Mouse (Mus musculus): ENCODE measurements around the gene Tex35. TPM values are rescaled to one million over a fixed set of nuclear protein-coding genes. Genes with fewer than 3 reads are reported as not detected.

Gene Tex35
- polyA plus RNA-seq, 1 experiment from 2014 or later: 0.20 TPM

DNA sequence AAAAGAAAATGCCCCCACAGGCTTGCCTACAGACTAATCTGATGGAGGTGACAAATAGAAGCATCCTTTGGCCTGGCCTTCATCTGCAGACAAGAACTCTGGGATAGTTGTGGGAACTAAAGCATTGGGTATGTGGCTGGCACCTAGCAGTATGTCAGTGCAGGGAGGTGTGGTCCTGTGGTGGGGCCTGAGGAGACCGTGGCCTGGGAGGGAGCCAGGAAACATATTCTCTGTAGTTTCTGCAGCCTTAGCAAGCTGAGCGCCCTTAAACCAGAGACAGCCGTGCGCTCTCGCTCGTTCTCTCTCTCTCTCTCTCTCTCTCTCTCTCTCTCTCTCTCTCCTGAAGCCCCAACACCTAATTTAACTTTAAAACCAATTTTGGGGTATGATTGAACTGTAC is 34.1 kb downstream of the Tex35 start:
- WGBS: 81% methylated on average over 6 of the region's 6 CpGs
- Histone ChIP-seq H3K27me3 (ENCODE audit: insufficient read depth, low read length) (no peaks in the 10 kb centered on the region), H3K4me1 (ENCODE audit: insufficient read depth, low read length) (peaks cover 5% of the 10 kb centered on the region; the same call in 1 of the 2 replicates)

DNA sequence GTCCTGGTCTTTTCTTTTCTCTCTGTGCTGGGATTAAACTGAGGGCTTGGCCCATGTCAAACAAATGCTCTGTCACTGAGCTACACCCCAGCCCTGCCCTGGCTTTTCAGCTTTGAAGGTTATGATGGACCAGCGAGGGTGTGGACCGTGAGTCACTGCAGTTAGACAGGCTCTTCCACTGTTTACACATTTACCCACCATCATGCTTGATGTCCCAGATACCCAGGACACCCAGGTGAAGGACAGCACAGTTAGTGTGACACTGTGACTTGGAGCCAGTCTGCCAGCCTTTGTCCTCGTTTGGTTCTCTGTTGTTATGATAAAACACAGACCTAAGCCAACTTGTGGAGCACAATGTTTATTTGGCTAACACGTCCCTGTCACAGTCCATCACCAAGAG is 34.9 kb downstream of the Tex35 start:
- H3K27me3 ChIP-seq (ENCODE audit: insufficient read depth, low read length): no peaks in the 10 kb centered on the region
- H3K4me2 ChIP-seq (replicated peaks; ENCODE audit: low read depth, low read length): no peak overlapping the region
- H3K9me3 ChIP-seq (ENCODE audit: low read length): no peaks in the 10 kb centered on the region
- no peak overlapping the region for H3K9ac ChIP-seq (replicated peaks; ENCODE audit: low read length)
- ATAC-seq (ENCODE audit: low FRiP score, low TSS enrichment): peak; percentile 16; the same call in 1 of the 2 replicates
- H3K36me3 ChIP-seq (ENCODE audit: insufficient read depth, low read length): no peaks in the 10 kb centered on the region
- H3K27ac ChIP-seq (ENCODE audit: low read length): no peak overlapping the region
- H3K4me1 ChIP-seq (ENCODE audit: insufficient read depth, low read length): peaks cover 5% of the 10 kb centered on the region; the same call in 1 of the 2 replicates
- 43% methylated on average over 4 of the region's 4 CpGs for WGBS
- H3K4me3 ChIP-seq (ENCODE audit: low read length): no peak overlapping the region

More for the DNA sequence above, 34.1 kb downstream of the Tex35 start:
- Histone ChIP-seq H3K27ac (ENCODE audit: low read length) (no peak overlapping the region), H3K36me3 (ENCODE audit: insufficient read depth, low read length) (no peaks in the 10 kb centered on the region), H3K9ac (replicated peaks; ENCODE audit: low read length) (no peak overlapping the region), H3K4me2 (replicated peaks; ENCODE audit: low read depth, low read length) (no peak overlapping the region), H3K4me3 (ENCODE audit: low read length) (no peak overlapping the region), H3K9me3 (ENCODE audit: low read length) (no peaks in the 10 kb centered on the region)
- no peak for ATAC-seq (ENCODE audit: low FRiP score, low TSS enrichment)

DNA sequence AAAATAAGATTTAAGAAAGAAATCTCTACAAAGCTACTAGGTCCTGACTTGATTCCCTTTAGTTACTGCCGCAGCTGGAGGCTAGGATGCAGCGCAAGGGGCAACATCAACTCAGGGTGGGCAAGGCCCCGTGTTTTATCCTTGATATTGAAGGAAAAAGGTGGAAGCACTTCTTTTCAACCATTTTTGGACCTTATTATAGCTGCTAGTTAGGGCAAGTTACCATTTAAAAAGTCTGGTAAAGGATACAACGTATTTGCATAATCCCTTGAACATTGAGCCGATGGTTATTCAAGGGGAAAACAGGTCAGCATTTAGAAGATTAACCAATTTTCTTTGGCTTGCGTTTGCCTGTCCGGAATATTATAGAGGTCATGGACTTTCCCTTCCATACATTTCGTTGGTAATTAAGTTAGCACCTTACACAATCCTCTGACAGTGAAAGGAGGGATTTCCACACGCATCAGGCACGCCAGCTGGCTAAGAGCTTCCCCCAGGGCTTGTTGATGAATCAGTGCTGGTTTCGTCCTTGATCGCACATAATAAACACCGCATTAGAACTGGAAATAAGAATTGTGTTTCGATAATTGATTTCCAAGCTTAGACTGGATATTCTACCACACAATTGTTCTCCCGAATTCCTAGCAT is 39.2 kb downstream of the Tex35 start:
- Histone ChIP-seq H3K27me3 (ENCODE audit: insufficient read depth, low read length) (no peaks in the 10 kb centered on the region), H3K27ac (ENCODE audit: low read length) (no peak overlapping the region; the same call in 1 of the 2 replicates), H3K9ac (replicated peaks; ENCODE audit: low read length) (no peak overlapping the region), H3K4me2 (replicated peaks; ENCODE audit: low read depth, low read length) (no peak overlapping the region), H3K4me3 (ENCODE audit: low read length) (no peak overlapping the region), H3K9me3 (ENCODE audit: low read length) (no peaks in the 10 kb centered on the region), H3K36me3 (ENCODE audit: insufficient read depth, low read length) (no peaks in the 10 kb centered on the region), H3K4me1 (ENCODE audit: insufficient read depth, low read length) (no peaks in the 10 kb centered on the region)
- WGBS: 71% methylated on average over 15 of the region's 15 CpGs
- ATAC-seq (ENCODE audit: low FRiP score, low TSS enrichment): no peak

DNA sequence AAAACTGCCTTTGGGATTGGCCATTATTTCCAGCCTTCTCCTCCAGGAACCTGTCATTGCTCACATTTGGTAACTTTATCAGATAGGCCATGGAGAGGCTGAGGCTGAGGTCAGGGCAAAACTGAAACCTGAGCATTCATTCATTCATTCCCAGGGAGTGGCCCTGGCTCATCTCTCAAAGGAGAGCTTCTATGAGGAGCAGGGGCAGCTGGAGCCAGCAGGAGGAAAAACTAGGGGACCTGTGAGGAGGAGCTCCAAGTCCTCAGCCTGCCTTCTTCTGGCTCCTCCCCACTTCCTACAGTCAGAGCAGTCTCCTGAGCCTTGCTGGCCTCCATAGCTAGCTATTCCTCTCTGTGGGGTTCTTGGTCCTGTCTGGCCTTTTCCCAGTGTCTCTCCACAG is 40.2 kb downstream of the Tex35 start:
- no peaks in the 10 kb centered on the region for H3K27me3 ChIP-seq (ENCODE audit: insufficient read depth, low read length)
- no peak overlapping the region for H3K4me2 ChIP-seq (replicated peaks; ENCODE audit: low read depth, low read length)
- H3K4me1 ChIP-seq (ENCODE audit: insufficient read depth, low read length): 0 out of 2 replicates have a peak, but pooled peaks cover 4% of the 10 kb centered on the region
- H3K4me3 ChIP-seq (ENCODE audit: low read length): no peak overlapping the region
- no peak overlapping the region for H3K27ac ChIP-seq (ENCODE audit: low read length)
- ATAC-seq (ENCODE audit: low FRiP score, low TSS enrichment): no peak
- H3K9ac ChIP-seq (replicated peaks; ENCODE audit: low read length): no peak overlapping the region
- H3K36me3 ChIP-seq (ENCODE audit: insufficient read depth, low read length): no peaks in the 10 kb centered on the region
- no peaks in the 10 kb centered on the region for H3K9me3 ChIP-seq (ENCODE audit: low read length)

DNA sequence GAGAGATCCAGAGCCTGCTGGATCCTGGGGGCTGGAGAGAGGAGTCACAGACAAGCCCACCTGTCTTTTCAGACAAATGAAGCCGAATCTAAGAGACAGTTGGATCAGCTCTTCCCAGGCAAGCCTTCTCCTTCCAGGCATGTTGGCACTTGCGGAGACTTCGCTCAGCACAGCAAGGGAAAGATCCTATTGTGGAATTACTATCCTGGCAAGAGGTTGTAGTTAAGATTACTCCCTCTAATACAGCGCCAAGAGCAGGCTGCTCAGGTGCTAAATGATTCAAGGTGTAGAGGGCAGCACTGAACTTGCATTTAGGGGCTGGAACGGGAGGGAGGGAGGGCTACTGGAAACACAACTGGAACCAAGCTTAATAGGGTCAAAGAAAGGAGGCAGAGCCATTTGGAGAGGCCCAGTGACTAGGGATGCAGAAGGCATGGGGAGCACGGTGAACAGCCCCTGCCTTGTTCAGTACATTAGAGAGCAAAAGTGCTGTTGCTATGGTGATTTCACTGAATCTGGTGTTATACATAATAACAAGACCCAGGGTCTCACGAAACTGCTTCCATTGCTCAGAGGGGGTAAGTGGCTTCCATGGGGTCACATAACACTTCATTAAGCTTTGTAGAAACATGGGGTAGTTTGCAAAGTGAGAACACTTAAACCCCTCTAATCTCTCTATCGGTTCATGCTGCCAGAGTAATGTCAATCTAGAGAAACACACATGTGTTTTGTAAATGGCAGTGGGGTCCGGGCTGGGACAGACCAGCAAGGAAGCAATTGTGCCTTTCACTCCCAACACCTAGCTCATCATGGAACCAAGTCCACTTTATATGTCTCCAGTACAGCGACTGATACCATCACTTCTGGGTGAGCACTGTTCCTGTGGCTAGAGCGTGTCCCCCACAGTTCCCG is 42.4 kb downstream of the Tex35 start:
- no peak for ATAC-seq (ENCODE audit: low FRiP score, low TSS enrichment)

DNA sequence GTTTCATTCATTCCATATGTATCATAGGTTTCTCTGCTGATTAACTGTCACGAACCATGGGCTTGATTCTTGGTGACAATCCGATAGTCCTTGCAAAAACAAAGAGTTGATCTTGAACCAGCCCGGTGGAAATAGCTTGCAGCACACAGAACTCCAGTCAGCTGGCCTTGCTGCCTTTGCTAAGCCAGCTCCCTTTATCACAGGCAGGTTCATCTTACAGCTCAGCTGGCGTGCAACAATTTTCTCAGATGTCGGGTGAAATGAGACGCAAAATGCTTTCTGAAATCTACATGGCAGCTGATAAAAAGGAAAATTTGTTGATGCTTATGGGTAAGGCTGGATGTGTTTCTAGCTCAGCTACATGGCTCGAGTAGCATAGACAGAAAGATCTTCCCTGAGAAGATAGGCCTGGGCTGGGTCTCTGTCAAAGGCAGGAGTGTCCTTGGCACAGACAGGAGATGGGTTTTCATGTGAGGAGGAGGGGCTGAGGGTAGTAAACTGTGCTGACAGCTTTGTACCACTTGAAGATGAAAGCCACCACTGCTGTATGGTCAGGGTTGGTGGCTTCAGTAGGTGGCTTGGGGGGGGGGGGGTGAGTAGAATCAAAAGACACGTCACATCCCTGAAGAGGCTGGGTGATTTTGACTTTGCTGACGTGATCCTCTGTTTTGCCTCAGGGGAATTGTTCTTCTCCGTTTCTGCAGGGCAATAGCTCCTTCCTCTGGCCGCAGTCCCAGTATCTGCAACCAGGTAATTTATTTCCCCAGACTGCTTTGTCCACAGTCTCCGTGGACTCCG is 45.0 kb downstream of the Tex35 start:
- 33% methylated on average over 13 of the region's 13 CpGs for WGBS
- Histone ChIP-seq H3K27ac (ENCODE audit: low read length) (no peak overlapping the region), H3K36me3 (ENCODE audit: insufficient read depth, low read length) (no peaks in the 10 kb centered on the region), H3K9ac (replicated peaks; ENCODE audit: low read length) (no peak overlapping the region), H3K4me2 (replicated peaks; ENCODE audit: low read depth, low read length) (no peak overlapping the region), H3K4me3 (ENCODE audit: low read length) (no peak overlapping the region), H3K9me3 (ENCODE audit: low read length) (no peaks in the 10 kb centered on the region), H3K27me3 (ENCODE audit: insufficient read depth, low read length) (no peaks in the 10 kb centered on the region), H3K4me1 (ENCODE audit: insufficient read depth, low read length) (0 out of 2 replicates have a peak, but pooled peaks cover 4% of the 10 kb centered on the region)
- peak; percentile 49 for ATAC-seq (ENCODE audit: low FRiP score, low TSS enrichment)

More for the DNA sequence above, 42.4 kb downstream of the Tex35 start:
- 84% methylated on average over 12 of the region's 12 CpGs for WGBS
- no peak overlapping the region for H3K4me2 ChIP-seq (replicated peaks; ENCODE audit: low read depth, low read length)
- no peak overlapping the region for H3K27ac ChIP-seq (ENCODE audit: low read length)
- H3K4me3 ChIP-seq (ENCODE audit: low read length): no peak overlapping the region
- H3K9me3 ChIP-seq (ENCODE audit: low read length): no peaks in the 10 kb centered on the region
- no peaks in the 10 kb centered on the region for H3K27me3 ChIP-seq (ENCODE audit: insufficient read depth, low read length)
- H3K4me1 ChIP-seq (ENCODE audit: insufficient read depth, low read length): 0 out of 2 replicates have a peak, but pooled peaks cover 4% of the 10 kb centered on the region
- no peaks in the 10 kb centered on the region for H3K36me3 ChIP-seq (ENCODE audit: insufficient read depth, low read length)
- H3K9ac ChIP-seq (replicated peaks; ENCODE audit: low read length): no peak overlapping the region

DNA sequence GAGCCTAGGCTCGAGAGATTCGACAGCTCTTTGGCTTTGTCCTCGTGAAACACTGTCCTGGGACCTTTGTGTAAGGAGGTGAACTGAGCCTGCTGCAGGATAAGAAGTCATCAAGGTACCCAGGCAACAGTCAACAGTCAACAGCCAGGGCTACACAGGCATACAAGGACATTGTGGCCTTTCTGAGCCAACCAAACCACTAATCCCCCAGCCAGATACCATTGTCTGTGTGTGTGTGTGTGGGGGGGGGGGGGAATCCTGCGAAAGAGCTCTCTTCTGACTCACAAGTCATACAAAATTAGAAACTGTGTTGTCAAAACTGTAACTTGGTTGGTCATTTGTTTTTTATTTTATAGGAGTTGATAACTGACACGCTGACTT is 46.0 kb downstream of the Tex35 start:
- Histone ChIP-seq H3K36me3 (ENCODE audit: insufficient read depth, low read length) (no peaks in the 10 kb centered on the region), H3K4me1 (ENCODE audit: insufficient read depth, low read length) (0 out of 2 replicates have a peak, but pooled peaks cover 4% of the 10 kb centered on the region), H3K27me3 (ENCODE audit: insufficient read depth, low read length) (no peaks in the 10 kb centered on the region), H3K27ac (ENCODE audit: low read length) (no peak overlapping the region), H3K4me3 (ENCODE audit: low read length) (no peak overlapping the region), H3K9ac (replicated peaks; ENCODE audit: low read length) (no peak overlapping the region), H3K9me3 (ENCODE audit: low read length) (no peaks in the 10 kb centered on the region), H3K4me2 (replicated peaks; ENCODE audit: low read depth, low read length) (no peak overlapping the region)
- 86% methylated on average over 5 of the region's 5 CpGs for WGBS
- no peak for ATAC-seq (ENCODE audit: low FRiP score, low TSS enrichment)

DNA sequence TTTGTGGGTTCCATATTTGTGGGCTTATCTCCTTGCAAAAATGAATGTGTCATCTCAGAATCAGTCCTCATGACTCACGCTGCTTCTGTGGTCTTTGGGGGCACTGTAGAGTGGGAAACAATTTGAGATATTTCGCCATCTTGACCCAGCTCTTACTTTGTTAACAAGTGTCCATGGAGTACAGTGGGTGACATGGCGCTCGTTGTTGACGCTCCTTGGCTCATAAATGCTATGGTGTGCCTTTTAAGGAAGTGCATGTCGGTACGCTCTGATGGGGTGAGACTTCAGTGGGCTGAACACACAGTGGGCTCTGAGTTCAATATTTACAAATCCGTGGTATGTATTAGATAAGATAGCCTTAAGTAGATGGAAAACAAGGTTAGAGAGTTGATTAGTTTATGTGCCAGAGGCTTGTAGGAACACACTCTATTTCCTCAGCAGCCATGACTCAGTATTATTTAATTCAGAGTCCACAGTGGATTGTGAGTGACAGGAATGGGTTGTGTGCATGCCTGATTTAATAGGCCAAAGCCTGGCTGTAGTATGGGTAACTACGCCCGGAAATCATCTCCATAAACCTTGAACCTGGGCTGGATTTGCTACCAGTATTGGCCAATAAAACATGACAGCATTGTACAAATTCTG is 46.6 kb downstream of the Tex35 start:
- WGBS: 91% methylated on average over 10 of the region's 10 CpGs
- Histone ChIP-seq H3K4me2 (replicated peaks; ENCODE audit: low read depth, low read length) (no peak overlapping the region), H3K4me1 (ENCODE audit: insufficient read depth, low read length) (0 out of 2 replicates have a peak, but pooled peaks cover 4% of the 10 kb centered on the region), H3K9me3 (ENCODE audit: low read length) (no peaks in the 10 kb centered on the region), H3K9ac (replicated peaks; ENCODE audit: low read length) (no peak overlapping the region), H3K4me3 (ENCODE audit: low read length) (no peak overlapping the region), H3K27me3 (ENCODE audit: insufficient read depth, low read length) (no peaks in the 10 kb centered on the region), H3K36me3 (ENCODE audit: insufficient read depth, low read length) (no peaks in the 10 kb centered on the region), H3K27ac (ENCODE audit: low read length) (no peak overlapping the region)
- no peak for ATAC-seq (ENCODE audit: low FRiP score, low TSS enrichment)

DNA sequence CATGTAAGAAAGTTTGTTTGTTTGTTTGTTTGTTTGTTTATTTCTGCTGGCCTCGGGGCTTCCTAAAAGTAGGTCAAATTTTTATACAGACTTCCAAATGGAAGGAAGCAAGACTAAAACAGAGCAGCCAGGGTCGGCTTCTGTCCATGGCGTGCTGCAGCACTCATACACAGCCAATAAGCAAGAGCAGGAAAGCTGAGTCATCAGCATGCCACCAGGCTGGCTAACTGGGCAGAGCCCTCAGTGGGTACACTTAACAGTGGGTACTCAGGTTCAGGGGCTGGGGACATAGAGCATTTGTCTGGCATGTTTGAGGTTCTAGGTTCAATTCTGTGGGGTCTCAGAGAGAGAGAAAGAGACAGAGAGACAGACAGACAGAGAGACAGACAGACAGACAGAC is 47.3 kb downstream of the Tex35 start:
- Histone ChIP-seq H3K36me3 (ENCODE audit: insufficient read depth, low read length) (no peaks in the 10 kb centered on the region), H3K27ac (ENCODE audit: low read length) (no peak overlapping the region), H3K27me3 (ENCODE audit: insufficient read depth, low read length) (no peaks in the 10 kb centered on the region), H3K9me3 (ENCODE audit: low read length) (no peaks in the 10 kb centered on the region), H3K4me2 (replicated peaks; ENCODE audit: low read depth, low read length) (no peak overlapping the region), H3K4me1 (ENCODE audit: insufficient read depth, low read length) (0 out of 2 replicates have a peak, but pooled peaks cover 4% of the 10 kb centered on the region), H3K9ac (replicated peaks; ENCODE audit: low read length) (no peak overlapping the region), H3K4me3 (ENCODE audit: low read length) (no peak overlapping the region)
- no peak for ATAC-seq (ENCODE audit: low FRiP score, low TSS enrichment)
- 72% methylated on average over 3 of the region's 3 CpGs for WGBS
